Mouse (Mus musculus): ENCODE results near the gene Tenm3. TPM values are rescaled to one million over a fixed set of nuclear protein-coding genes. Genes with fewer than 3 reads are reported as not detected.

Tenm3 gene
- total RNA-seq, 2 experiments from 2014 or later: not detected

DNA sequence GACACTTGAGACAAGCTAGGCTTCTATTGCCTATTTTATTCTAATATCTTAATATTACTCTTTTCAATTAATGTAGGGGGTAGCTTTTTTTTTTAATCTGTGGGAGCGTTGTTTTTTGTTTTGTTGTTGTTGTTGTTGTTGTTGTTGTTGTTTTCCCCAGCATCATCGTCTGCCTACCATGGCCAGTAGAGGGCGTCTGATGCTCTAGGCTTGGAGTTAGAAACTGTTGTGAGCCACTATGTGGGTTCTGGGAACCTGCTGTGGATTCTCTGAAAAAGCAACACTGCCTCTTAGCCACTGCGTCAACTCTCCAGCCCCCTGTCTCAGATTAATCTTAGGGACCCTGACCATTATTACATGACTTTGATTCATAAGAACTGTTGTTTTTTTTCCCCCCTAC, 99.8 kb downstream of the Tenm3 start:
- ATAC-seq (ENCODE audit: poor library complexity, severe bottlenecking): no peak

DNA sequence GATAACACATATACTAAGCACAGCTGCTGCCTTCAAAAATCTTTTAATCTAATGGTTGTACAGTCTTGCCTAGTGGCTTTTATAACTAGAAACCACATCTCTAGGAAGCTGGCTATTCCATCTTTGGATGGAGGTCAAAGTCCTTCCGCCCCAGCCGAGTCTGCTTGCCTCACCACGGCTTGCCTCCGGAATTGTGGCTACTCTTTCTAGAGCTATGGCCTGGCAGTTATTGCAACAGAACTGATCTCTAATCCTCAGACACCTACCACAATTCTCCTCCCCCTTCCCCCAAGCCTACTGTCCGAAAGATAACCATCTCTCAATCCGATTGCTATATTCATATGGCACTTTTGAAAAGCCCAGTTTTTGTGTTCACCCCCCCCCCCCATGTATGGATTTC, 101.0 kb downstream of the Tenm3 start:
- no peak for ATAC-seq (ENCODE audit: poor library complexity, severe bottlenecking)

DNA sequence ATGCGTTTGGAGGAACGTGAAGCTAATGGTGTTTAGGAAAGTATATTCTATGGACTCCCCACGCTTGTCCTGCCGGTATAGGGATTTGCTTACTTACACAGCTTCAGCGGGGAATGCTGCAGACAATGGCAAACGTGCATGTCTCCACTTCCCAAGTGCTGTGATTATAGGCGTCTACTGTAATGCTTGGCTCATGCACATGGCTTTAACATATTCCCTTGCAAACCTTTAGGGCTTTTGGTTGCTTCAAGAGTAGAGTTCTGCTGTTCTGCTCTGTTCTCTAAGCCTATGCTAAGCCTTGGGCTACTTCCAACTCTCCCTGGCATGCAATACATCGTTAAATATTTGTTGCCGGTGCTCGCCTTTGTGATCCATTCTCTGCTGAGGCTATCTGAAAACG, 102.8 kb downstream of the Tenm3 start:
- no peak for ATAC-seq (ENCODE audit: poor library complexity, severe bottlenecking)

DNA sequence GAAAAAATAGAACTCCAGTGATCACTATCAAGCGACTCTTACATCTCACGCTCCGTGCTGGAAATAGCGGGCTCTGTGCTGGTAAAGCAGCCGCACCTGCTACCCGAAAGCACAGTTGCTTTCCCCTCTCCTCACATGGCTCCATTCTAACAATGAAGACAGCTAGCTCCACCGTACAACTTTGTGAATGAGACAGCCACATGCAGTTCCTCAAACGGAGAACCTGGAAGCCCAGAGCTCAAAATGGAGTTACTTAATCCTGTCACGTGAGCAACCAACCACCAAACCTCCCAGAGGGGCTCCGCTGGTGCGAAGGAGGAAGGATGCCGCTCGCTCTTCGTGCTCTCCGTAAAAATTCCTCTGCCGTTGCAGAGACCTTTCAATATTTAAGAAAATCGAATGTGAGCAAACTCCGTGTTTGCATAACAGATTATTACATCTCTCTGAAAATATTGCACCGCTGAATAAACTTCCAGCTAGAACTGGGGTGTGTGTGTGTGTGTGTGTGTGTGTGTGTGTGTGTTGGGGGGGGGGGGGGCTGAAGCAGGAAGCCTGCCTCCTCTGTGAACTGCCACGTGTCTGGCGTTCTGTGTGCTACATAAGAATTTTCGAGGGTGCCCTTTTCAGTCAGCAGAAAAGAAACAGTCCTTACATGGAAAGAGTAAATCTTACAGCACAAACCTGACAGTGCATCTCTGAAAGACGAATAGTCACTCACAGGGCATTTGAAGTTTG, 103.4 kb downstream of the Tenm3 start:
- no peak for ATAC-seq (ENCODE audit: poor library complexity, severe bottlenecking)

DNA sequence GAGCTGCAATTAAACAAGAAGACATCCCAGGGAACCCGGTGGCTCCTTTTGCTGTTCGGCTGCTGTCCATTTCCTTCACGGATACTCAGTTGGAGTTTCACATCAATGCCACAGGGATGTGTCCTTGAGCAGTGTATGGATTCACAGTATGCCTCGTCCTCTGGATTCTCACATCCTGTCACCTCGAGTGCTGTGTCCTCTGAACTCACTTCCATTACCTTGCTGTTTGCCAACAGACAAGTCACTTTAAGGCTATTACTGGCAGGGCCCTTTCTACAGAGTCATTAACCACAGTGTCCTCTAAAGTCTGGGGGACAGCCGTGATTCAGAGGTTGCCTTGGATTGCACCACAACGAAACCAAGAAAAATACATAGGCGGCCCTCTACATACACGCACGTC, 110.0 kb downstream of the Tenm3 start:
- ATAC-seq (ENCODE audit: poor library complexity, severe bottlenecking): no peak

DNA sequence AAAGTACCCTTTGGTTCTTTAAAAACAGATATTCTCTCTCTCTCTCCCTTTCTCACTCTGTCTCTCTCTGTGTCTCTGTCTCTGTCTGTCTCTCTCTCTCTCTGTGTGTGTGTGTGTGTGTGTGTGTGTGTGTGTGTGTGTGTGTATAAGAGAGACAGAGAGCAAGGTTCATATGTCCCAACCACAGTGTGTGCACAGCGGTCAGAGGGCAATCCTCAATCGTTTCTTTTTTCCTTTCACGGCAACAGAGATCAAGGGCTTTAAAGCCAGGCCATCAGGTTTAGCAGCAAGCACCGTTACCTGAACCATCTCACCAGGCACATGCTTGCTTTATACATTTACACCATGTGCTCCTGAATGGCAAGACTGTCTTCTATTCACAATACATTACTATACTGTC, 110.7 kb downstream of the Tenm3 start:
- ATAC-seq (ENCODE audit: poor library complexity, severe bottlenecking): no peak

DNA sequence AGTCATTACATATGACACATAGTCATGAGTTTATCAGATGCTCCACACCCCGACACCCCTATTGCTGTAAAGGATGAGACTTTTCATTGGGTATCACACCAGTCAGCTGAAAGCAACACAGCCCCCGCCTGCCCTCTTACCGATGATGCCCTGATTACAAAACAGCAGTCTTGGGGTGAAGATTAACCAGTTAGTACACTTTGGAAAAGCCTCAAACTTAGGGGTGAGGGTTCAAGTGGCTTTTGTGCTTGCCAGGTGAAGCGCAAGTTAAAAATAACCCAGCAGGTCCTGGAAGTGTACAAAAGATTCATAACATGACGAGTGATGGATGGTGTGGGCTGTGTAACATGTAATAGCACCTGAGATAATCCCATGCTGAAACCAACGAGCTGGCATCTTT, 113.0 kb downstream of the Tenm3 start:
- no peak for ATAC-seq (ENCODE audit: poor library complexity, severe bottlenecking)

DNA sequence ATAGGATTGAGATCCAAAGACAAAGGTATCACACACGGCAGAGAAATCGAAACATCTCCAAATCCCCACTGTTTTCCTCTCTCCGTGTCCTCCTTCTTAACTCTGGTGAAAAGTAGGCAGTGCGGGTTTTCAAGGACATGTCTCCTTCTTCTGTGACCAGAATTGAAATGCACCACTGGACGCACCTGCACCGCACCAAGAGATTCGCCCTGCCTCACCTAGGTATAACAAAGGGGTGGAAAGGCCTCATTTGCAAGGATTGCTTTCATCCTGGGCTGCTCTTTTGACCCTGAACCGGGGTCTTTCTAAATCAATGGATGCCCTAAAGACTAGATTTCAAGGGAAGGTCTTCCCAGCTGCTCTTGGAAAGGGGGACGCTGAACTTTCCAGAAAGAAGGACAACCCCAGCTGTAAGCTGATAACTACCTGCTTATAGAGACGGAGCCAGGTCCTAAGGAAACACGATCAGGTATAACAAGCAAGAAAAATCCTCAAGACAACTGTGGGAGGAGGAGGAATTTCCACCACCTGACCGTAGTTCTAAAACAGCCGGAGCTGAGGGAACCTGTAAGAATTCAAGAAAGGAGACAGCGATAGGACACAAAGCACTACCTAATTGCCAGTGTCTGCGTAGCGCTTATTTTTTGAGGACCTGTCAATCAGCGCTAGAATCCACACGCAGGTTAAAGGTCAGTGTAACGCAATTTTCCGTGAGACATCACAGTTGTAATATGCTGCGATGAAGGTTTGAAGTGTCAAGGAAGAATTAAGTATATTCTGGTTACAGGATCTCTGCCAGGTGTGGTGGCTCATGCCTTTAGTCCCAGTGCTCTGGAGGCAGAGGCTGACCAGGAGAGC, 114.7 kb downstream of the Tenm3 start:
- ATAC-seq (ENCODE audit: poor library complexity, severe bottlenecking): no peak

DNA sequence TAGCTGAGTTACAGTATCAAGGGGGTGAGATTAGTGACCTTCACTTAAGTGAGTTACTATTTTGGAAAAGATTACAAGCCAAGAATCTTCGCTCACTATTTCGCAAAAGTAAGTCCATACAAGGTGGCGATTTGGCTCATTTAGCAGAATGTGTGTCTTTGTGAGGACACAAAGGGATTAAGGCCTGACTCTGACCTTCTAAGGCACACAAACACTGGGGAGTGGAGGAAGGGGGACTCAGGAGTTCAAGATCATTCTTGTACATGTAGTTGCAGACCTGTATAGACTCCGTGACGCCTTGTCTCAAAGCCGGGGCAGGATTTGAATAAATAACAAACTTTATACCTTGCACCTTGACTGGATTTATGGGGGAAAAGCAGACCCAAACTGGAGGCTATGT, 115.7 kb downstream of the Tenm3 start:
- no peak for ATAC-seq (ENCODE audit: poor library complexity, severe bottlenecking)

DNA sequence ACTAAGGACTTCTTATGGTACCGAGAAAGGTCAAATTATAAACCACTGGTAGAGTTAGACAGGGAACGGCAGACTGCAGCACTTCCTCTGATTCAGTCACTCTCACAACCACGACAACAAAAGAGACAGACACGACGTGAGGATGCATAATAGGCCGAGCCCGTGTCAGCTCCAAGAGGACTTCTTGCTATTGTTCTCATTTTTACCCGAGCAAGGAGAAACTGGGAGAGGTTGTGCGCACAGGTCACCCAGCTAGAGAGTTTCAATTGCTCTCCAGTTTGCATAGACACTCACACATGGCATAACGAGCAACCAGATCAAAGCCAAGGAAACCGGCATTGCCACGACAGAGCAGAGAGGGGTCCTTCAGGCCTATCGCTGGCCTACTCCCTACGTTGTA, 121.0 kb downstream of the Tenm3 start:
- ATAC-seq (ENCODE audit: poor library complexity, severe bottlenecking): no peak

DNA sequence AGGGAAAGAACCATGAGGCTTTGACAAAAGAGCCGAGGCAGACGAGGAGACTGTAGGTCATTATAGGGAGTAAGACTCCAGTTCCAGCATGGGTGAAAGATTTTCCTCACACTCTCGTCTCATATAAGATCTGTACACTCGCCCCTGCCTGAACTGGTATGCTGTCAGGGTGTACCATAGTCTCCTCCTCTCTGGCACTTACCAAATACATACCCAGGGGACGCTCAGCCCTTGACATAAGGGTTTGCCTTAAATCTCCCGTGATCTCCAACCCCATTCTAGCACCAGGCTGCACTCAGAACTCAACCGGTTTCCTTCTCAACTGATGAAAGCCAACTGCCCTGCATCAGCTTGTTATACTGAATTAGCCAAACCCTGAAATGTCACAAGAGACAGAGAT, 121.4 kb downstream of the Tenm3 start:
- ATAC-seq (ENCODE audit: poor library complexity, severe bottlenecking): no peak

DNA sequence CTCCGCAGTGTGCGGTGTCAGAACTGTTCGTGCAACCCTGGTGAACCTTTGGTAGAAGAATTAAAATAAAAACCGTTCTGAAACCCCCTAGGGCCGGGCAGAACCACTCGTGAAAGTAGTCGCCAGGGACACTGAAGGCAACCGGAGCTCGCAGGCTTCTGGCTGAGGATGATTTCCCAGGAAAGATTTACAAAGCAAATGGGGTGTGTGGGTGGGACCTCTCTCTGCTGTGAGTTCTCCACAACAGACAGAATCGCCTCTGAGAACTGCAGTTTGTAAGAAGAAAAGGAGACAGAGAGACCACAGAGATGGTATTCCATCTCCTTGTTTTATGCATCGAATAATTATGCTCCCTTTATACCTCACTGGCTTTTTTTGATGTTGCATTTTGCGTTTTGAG, 122.4 kb downstream of the Tenm3 start:
- no peak for ATAC-seq (ENCODE audit: poor library complexity, severe bottlenecking)

DNA sequence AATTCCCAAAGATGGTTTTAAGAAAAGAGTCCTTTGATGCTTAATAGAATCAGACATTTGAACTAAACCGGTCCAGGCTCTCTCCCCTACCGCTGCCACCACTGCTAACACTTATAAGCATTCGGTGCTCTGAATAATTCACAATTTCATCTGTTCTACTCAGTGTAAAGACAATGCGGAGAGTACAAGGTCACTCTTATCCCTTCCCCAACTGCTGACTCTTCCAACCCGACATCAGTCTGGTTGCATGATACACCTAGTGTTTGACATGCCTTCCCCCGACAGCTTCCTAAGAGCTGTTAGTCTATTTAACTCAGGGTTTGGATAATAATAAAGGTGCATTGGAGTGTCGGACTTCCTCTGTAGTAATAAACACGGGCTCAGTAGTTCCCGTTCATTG, 128.1 kb downstream of the Tenm3 start:
- no peak for ATAC-seq (ENCODE audit: poor library complexity, severe bottlenecking)

DNA sequence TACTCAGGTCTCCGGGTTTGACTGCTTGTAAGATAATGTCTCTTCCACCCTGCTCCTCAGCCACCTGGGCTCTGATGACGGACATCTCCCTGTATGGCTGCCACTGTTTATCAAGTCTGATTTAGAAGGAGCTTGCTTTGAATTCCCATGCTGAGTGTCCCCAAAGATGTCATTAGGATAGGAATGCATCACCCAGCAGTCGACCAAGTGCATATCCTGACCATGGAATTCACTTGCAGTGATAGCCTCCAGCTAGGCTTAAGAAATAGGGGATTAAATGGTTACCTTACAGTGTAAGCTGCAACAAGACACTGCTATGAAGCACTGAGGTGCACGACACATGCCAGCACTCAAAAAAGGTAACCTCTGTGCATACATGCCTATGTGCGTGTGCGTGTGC, 137.1 kb downstream of the Tenm3 start:
- no peak for ATAC-seq (ENCODE audit: poor library complexity, severe bottlenecking)

DNA sequence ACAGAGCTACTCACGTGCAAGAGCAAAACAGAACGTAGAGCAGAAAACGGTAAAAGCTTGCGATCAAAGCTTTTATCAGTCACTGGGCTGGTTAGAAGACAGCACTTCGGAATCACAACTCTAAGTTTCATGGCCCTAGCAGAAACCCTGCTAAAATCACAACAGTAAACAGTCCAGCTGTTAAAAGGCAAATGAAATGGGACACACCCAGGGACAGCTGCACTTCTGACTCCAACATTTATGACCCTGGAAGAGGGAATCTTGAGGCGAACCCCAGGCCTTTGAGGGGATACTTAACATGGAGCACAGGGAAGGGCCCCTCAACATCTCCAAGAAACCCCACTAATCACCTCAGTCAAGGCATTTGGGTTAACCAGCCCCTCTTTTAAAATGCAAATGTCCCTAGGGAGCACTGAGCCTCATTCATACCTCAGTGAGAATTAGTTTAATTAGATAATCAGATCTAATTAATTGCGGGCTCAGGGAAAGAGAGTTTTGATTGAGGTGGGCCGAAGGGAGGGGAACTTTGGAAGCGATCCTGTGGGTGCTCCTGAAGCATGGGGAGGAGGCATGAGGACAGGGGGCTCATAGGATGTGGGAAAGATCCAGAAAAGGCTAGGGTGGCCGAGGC, 138.8 kb downstream of the Tenm3 start:
- no peak for ATAC-seq (ENCODE audit: poor library complexity, severe bottlenecking)

DNA sequence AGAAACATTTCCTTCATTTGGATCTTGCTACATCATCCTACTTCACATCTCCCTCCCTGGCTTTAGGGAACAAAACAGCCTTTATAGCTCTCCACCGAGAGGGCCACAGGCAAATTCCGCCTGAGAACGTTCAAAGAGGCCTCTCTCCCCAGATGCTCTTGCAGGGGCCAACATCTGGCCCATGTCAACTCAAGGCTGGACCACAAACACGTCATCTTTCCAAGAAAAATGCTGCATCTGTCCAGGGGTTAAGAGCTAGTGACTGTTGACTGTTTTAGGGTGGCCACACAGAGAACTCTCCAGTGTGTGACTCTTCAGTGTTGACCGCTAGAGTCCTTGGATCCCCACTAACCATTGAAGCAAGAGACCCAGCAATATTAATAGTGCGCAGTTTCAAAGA, 139.3 kb downstream of the Tenm3 start:
- ATAC-seq (ENCODE audit: poor library complexity, severe bottlenecking): no peak

DNA sequence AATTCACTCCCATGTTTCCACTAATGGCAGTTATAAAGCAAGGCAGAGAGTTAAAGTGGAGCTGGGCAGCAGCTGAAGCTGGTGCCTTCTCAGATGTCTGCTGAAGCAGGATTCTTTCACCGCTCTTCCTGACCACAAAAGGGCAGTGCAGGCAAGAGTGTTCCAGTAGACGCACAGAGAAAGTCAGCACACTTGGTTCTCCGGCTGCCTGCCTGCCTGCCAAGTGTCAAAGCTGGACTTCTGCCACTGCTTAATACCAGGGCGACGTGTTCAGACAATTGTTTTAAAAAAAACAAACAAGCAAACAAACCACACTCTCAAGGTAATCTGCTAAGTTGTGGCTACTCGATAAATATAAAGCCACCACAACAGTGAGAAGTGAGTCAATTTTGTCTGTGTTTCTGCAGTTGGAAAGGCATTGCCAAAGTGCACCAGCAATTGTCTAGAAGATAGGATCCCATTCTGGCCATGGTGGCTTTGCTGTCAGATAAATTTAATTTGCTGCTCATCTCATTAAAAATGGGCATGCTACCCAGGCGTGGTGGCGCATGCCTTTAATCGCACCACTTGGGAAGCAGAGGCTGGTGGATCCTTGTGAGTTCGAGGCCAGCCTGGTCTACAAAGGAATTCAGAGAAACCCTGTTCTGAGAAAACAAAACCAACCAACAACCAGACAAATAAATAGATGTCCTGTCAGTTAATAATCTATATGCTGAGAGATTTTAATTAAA, 152.9 kb downstream of the Tenm3 start:
- no peak for ATAC-seq (ENCODE audit: poor library complexity, severe bottlenecking)

DNA sequence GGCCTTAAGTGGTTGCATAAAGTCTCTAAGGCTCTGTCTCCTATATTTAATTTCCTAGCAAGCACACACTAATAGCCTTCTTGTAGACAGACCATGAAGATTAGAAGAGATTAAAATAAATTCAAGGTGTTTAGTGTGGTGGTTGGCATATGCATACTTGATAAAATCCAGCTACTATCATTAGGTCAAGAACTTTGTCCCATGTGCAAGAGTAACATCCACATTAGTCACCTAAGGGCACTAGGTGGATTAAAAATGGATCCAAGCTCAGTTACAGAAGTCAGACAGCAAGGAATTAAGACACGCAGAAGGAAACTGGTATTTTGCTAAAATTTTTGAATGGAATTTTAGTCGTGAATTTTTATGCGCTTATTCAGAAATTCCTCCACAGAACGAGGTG, 155.0 kb downstream of the Tenm3 start:
- ATAC-seq (ENCODE audit: poor library complexity, severe bottlenecking): no peak

DNA sequence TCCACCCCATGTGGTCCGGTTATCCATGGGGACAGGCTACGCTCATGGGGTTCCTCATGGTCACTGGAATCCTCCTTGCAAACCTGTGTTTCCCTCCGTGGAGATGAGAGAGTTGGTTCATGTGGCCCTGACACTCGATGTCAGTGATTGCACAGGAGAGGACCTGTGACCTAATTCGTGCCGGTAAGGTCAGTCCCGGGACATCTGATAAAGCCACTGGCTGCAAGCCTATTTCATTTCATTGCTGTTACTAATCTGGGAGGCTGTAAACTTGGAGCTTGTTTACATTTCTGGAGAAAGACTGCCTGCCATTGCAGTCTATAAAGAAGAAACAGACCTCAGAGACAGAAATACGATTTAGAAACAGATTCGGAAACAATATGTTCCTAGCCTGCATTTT, 155.6 kb downstream of the Tenm3 start:
- no peak for ATAC-seq (ENCODE audit: poor library complexity, severe bottlenecking)

DNA sequence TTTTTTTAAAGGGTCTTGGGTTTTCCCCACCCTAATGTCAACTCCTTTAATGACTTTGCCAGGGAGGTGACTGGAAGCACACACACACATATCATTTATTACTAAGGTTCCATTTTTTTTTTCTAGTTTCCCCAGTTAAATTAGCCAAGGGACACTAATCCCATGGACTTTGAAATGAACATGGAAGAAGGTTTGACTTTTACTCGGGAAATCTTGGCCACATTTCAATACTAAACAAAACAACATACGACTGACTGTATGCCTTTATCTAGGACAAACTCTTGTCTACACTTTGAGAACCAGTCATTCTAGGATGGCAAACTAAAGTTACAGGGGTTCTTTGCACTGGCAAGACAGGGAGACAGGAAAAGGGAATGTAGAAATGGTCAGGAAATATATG, 170.3 kb downstream of the Tenm3 start:
- ATAC-seq (ENCODE audit: poor library complexity, severe bottlenecking): no peak

DNA sequence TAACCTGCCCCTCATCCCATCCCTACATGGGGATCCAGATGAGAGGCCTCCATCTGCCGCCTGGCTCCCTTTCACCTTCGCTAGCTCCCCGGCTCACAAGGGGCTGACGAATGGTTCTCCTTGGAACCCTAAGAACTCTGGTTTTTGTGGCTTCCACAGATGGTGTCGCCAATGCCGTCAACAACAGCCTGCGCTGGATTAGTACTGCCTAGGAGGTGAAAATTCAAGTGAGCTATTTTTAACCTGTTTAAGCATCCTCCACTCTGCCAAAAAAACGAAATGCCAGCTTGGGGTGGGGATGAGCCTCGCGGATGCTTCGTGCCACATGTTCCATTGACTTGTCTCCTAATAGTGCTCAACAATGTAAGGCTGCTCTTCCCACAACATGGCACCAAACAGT, 171.3 kb downstream of the Tenm3 start:
- no peak for ATAC-seq (ENCODE audit: poor library complexity, severe bottlenecking)

Data from megakaryocyte, adult 5-6 weeks (primary cell).